Mouse (Mus musculus) small intestine, adult 2 months (tissue): ENCODE measurements at regions not wholly inside any gene's neighbourhood (a gene's known extent, or its start where the extent isn't known, plus 50 kb on each side); places are given as distances from the start of the nearest gene placed in this dataset.

Experiments used
- H3K27ac ChIP-seq: fragments of 200-500 bp; 2 replicates; pipeline ENCODE4 v1.5.1; 2012; ENCODE audit warnings: low read depth, low read length, control low read depth, inconsistent platforms; ENCODE audit not compliant: insufficient read depth
- H3K27me3 ChIP-seq: fragments of 200-500 bp; 2 replicates; pipeline ENCODE4 v1.6.1; 2012; ENCODE audit warnings: mild to moderate bottlenecking, moderate library complexity, low read length, inconsistent platforms; ENCODE audit not compliant: control insufficient read depth, insufficient read depth
- H3K36me3 ChIP-seq: fragments of 200-500 bp; 2 replicates; pipeline ENCODE4 v1.6.1; 2012; ENCODE audit warnings: mild to moderate bottlenecking, low read length, control low read depth, inconsistent platforms; ENCODE audit not compliant: control insufficient read depth, insufficient read depth
- H3K4me1 ChIP-seq: fragments of 200-500 bp; 2 replicates; pipeline ENCODE4 v1.6.1; 2012; ENCODE audit warnings: low read length, inconsistent platforms, mixed read lengths; ENCODE audit not compliant: control insufficient read depth, insufficient read depth, insufficient read length
- H3K4me3 ChIP-seq: fragments of 200-500 bp; 2 replicates; pipeline ENCODE4 v1.5.1; 2012; ENCODE audit warnings: low read depth, mild to moderate bottlenecking, control low read depth, inconsistent platforms, low read length, moderate library complexity
- CTCF ChIP-seq: fragments of 200-500 bp; IDR thresholded peaks from 2 replicates; pipeline ENCODE4 v1.5.1; 2012; ENCODE audit warnings: low read depth, mild to moderate bottlenecking, control low read depth, inconsistent platforms, low read length, moderate library complexity, mixed read lengths; ENCODE audit not compliant: insufficient replicate concordance, insufficient read length; ENCODE audit errors: extremely low read depth
- POLR2A ChIP-seq: fragments of 200-500 bp; IDR thresholded peaks from 2 replicates; pipeline ENCODE4 v1.6.1; 2012; ENCODE audit warnings: low read depth, mild to moderate bottlenecking, control low read depth, inconsistent platforms, low read length, moderate library complexity
- WGBS: fragments of 180-500 bp; shearing (Covaris S2); methylation state at CpG from one replicate; pipeline ENCODE4 v1.1.7; 2018; 5-methylcytosine and 5-hydroxymethylcytosine counted together

DNA sequence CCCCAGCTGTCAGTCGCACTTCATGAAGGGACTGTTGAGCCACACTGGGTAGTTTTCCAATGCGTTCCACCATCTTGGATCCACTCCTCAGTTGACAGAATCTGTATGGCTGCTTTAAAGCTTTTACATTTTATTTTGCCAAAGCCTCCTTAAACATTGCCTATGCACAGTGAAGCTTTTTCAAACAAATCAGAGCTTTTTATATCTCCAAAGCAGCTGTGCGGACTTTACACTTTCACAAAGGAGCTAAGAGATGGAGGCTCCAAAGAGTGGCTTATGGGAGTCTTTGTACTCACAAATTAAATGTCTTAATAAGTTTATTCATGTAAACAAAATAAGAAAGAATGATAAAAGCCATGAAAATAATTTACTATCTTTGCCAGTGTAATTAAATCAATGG is 986.3 kb downstream of the Diaph3 start:
- Histone ChIP-seq H3K27ac (no peak overlapping the region), H3K4me1 (no peaks in the 10 kb centered on the region), H3K4me3 (no peak overlapping the region), H3K36me3 (no peaks in the 10 kb centered on the region), H3K27me3 (no peaks in the 10 kb centered on the region)
- 90% methylated on average over 3 of the region's 3 CpGs for WGBS
- TF ChIP-seq CTCF (no peak), POLR2A (no peak)

DNA sequence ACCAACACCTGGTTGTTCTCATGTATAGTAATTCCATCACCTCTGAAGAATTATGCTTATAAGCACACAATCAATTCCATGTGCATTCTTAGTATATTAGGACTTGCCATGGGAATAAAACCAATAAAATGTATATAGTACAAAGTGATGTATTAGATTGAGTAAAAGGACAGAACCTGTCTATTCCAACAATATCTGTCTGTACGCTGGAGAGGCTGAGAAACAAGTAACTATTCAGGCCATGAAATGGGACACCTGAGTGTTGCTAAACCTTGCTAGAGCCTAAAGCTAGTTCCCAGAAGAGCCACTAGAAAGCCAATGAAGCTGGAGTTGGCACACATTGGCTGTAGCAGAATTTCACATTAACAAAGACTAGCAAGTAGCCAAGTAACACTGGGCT is 989.8 kb downstream of the Diaph3 start:
- H3K36me3 ChIP-seq = no peaks in the 10 kb centered on the region
- H3K4me3 ChIP-seq = no peak overlapping the region
- H3K27me3 ChIP-seq = no peaks in the 10 kb centered on the region
- H3K4me1 ChIP-seq = no peaks in the 10 kb centered on the region
- 85% methylated on average over 1 of the region's 1 CpGs for WGBS
- no peak overlapping the region for H3K27ac ChIP-seq
- TF ChIP-seq CTCF = no peak

- Histone ChIP-seq H3K4me1 (no peaks in the 10 kb centered on the region), H3K4me3 (no peak overlapping the region), H3K27ac (no peak overlapping the region), H3K27me3 (no peaks in the 10 kb centered on the region), H3K36me3 (no peaks in the 10 kb centered on the region)
- no peak for TF ChIP-seq CTCF
- no peak for TF ChIP-seq POLR2A
- WGBS = 84% methylated on average over 3 of the region's 3 CpGs
Measured at GRCm38 (mm10) chr14:86150329-86150866, 990.6 kb downstream of the Diaph3 start.

DNA sequence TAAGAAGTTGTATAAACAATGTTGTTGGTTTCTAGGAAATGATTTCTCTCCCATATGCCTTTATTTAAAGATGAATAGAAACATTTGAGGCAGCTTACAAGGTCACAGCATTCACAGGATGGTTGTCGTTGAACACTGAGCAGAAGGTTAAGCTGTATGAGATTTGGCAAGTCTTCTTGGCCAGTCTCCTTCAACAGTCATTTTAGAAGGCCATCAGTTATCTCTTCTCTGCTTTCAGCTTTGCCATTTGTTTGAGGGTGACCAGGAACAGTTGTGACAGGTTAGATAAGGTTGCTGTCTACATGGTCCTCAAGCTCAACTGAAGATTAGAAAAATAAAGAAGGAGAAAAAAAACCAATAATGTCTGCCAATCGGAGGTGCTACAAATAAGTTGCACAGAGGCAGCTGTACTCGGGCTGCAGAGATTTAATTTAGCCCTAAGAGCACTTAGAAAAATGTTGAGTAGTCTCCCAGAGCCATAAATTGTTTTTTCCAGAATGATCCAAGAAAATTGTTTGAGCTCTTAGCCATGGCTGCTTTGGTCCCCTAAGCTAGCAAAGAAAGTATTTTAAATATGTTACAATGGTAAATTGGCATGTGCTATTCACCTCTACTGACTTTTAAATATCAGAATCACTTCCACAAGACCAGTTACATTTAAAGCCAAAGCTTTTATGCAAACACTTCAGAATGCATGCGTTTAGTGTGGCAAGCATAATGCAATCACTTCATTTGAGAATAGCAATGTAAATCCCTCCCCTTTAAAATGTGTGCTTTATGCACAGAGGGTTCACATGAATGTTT is 1025.6 kb downstream of the Diaph3 start:
- Histone ChIP-seq H3K4me3 (no peak overlapping the region), H3K4me1 (no peaks in the 10 kb centered on the region), H3K27me3 (no peaks in the 10 kb centered on the region), H3K36me3 (no peaks in the 10 kb centered on the region), H3K27ac (no peak overlapping the region)
- WGBS = 57% methylated on average over 4 of the region's 4 CpGs
- TF ChIP-seq POLR2A = no peak
- no peak for TF ChIP-seq CTCF

DNA sequence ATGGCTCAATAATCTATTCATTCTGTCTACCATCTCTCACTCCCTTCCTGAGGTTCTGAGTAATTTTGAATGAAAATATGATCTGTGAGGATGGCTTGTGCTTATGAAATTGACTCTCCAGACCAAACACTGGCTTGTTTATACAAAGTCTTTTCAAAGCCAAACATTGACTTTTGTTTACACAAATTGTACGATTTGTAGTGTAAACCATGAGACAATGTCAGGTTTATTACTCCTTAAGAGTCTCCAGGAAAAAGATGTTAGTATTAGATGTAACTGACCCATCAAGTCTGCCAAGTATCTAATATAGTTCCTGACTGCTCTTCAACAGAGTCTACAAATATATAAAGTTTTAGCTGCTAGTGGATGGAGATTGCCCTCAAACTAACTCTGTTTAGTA is 1039.5 kb downstream of the Diaph3 start:
- no peaks in the 10 kb centered on the region for H3K4me1 ChIP-seq
- 52% methylated on average over 1 of the region's 1 CpGs for WGBS

DNA sequence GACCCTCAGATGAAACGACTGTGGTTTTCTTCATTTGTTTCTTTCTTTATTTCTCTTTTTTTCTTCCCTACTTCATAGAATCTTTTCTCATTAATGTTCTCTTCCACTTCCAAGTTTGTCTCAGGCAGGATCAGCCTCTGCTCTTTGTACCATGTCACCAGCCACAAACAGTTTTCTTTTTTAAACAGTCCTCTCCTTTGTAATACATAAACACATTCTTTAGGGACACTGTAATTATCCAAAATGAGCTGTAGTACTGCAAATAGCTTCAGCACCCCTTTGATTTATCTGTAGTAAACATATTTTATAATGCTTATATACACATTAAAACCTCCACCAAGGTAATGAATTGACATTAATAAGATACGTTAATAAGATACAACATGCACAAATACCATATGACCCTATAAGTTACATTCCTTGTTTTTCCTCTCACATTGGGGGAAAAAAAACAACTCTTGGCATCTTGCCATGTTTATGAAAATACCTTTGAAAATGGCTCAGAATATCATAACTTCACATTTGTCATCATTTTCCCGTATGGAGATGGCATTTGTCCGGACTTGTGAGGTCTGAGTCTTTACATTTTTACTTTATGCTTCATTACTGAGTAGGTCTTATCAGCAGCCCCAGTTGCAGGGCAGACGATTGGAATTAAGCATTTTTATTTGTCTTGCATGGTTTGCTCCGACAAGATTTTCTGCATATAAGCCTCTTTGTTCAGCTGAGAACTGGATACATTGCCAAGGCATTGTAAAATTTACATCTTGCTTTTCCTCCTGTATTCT is 1070.5 kb downstream of the Diaph3 start:
- H3K27ac ChIP-seq = no peak overlapping the region
- no peak overlapping the region for H3K4me3 ChIP-seq
- WGBS = 69% methylated on average over 6 of the region's 6 CpGs
- H3K4me1 ChIP-seq = no peaks in the 10 kb centered on the region
- TF ChIP-seq POLR2A = no peak
- TF ChIP-seq CTCF = no peak
- no peaks in the 10 kb centered on the region for H3K27me3 ChIP-seq
- no peaks in the 10 kb centered on the region for H3K36me3 ChIP-seq

More for the DNA sequence above, 1039.5 kb downstream of the Diaph3 start:
- no peak for TF ChIP-seq CTCF
- TF ChIP-seq POLR2A = no peak
- H3K36me3 ChIP-seq = no peaks in the 10 kb centered on the region
- H3K27me3 ChIP-seq = no peaks in the 10 kb centered on the region
- H3K27ac ChIP-seq = no peak overlapping the region
- H3K4me3 ChIP-seq = no peak overlapping the region

DNA sequence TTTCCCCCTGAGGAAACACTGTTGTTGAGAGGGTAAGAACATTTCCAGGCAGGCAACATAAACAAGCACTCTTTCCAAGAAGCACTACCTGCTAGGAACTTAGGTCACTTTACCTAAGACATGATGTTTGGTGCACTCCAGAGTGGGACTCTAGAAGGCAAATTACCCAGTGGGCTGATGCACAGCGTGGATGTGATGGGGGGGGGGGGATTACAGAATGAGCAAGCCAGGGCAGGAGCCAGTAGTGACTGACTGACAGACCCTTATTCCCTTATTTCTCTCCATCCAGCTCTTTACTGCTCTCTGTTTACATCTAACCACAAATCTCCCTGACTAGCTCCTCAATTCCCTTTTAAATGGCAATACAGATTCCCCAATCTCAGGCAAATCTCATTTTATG is 1071.7 kb downstream of the Diaph3 start:
- H3K4me1 ChIP-seq = no peaks in the 10 kb centered on the region
- H3K27me3 ChIP-seq = no peaks in the 10 kb centered on the region
- no peaks in the 10 kb centered on the region for H3K36me3 ChIP-seq
- no peak overlapping the region for H3K27ac ChIP-seq
- TF ChIP-seq POLR2A (no peak), CTCF (no peak)
- H3K4me3 ChIP-seq = no peak overlapping the region
- 60% methylated on average over 1 of the region's 1 CpGs for WGBS
